Mouse (Mus musculus) layer of hippocampus, postnatal 10 days (tissue): ENCODE results near the gene Tiam2. TPM values are rescaled to one million over a fixed set of nuclear protein-coding genes. Genes with fewer than 3 reads are reported as not detected.

Experiments used
- DNase-seq, 2 experiments: peaks; one replicate each; pipeline ENCODE4 v3.0.0; 2021; ENCODE audit warnings: low spot score in 2 of 2
- total RNA-seq, 2 experiments: library from RNA; stranded (reverse); gene quantifications; 2 replicates each; pipeline ENCODE4 v1.2.3; 2021

Gene Tiam2
- total RNA-seq, 2 experiments from 2014 or later, result 24.2 to 29.0 TPM

DNA sequence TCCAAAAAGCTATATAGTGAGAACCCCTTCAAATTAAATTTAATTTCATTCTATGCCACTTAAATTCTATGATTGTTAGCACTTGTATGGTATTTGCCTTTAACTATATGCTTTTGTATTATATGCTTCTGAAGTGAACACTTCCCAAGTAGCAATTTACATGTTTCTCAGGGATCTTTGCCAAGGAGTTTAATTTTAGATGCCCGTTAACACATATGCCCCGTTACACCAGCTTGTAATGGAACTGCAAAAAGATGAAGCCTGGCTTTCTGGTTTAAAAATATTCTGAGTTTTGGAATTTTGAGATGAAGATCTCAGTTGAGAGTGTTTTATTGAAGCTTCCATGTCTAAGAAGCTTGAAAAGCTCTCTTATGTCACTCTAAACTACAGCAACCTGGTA, 67.6 kb downstream of the Tiam2 start:
- no peak for DNase-seq

DNA sequence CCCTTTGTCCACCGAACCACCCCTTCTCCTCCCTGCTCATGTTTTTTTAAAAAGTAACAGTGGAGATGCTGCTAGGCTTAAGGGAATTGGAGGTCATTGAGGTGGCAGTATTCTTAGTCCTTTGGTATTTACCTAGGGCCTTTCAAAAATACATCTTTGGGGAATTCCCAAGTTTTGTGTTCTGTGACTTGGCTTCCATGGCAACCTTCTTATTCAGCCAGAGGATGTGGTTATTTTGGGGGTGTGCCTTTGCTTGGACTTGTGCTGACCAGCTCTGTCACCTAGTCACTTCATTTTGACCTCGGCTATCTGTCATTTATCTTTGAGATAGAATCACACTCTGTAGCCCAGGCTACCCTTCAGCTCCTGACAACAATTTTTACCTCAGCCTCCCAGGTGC, 68.6 kb downstream of the Tiam2 start:
- no peak for DNase-seq

DNA sequence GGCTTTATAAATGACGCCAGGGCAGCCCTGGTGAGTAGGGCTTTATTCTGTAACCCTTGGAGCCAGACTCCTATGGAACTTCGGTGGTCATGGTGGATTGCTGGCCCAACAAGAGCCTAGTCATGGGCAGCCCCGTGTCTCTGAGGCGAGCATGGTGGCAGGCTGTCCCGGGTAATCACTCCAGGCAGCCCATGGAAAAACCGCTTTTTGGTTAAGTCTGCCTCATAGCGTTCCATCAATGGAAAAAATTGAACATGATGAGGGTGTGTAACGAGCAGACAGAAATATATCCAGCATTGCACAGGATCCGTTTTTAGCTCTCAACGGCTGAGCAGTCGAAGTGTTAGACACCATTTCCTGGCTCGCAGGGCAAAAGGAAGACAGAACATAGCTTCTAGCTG, 70.5 kb downstream of the Tiam2 start:
- DNase-seq, result no peak

DNA sequence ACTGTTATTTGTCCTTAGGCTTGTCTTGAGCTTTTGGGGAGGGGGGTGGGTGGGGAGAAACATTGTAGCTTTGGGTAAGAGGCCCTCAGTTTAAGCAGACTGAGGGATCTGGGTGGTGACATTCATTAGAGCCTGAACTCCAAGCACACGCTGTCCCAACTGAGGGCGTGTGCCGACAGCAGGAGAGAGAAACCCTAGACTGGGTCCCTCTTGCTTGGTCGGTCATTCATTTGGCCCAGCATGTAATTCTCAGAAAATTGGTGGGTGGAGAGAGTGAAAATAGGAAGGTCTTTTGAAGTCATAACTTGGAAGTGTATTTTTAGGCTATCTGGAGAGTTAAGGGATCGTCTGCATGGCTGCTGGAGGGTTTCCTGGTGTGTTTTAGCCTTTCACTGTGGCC, 71.5 kb downstream of the Tiam2 start:
- no peak for DNase-seq

DNA sequence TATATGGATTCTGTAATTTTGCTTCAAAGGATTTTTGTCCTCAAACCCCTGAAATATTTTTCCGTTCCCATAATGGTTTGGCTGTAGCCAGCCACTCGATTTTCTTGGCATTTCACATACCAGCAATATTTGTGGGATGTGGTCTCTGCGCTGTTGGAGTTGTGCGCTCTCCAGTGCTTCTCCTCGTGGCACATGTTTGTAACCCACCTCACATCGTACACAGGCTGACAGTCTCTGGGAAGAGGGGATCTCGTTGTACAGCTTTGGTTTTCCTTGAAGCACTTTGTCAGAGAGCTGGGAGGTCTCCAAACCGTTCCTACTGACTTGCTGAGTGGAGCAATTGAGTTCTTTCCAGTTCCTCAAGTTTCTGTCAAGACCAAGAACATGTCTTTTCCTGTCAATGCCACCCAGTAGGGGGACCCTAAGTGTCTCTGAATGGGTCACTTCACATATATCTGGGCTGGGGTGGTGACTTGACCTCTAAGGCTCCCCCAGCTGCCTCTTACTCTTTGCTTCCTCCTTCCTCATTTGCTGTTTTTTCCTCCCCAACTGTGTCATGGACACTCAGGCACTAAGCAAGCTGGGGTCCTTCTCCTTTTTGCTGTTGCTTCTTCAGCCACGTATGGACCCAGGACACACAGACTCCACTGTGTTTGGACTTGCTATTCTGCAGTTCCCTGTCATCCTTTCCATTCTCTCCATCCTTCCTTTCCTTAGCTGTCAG, 79.1 kb downstream of the Tiam2 start:
- no peak for DNase-seq

DNA sequence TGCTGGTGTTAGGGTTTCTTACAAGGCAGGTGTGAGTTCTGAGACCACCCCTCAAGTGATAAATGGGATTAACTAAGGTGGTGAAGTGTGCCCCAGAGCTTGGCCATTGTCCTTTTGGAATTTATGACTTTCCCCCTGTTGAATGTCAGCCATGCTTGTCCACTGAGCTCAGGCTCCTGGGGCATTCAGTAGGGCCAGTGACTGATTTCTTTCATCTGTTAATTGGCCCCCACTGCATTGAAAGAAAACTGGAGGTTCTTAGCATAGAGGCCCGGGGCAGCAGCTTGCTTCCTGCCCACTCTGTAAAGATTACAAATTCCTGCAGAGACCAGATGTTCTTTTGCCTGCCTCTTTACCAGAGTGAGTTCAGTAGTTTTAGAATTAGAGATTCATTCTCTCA, 80.7 kb downstream of the Tiam2 start:
- no peak for DNase-seq

DNA sequence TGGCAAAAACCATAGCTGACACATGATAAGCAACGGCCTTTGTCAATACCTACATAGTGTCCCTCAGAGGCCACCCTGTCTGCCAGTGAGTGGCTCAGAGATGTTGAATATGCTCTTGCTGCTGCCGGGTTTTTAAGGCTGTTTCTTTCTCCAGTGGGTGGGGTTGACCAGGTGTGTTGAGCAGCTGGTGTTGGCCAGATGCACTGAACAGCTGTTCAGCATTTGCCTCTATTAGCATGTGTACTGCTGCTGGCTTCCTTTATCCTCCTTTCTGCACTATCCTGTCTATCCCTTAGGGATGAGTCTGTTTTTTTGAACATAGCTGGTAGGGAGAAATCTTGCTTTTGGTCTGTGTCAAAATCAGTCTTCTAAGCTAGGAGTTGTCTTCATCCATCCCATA, 83.9 kb downstream of the Tiam2 start:
- DNase-seq, result no peak

DNA sequence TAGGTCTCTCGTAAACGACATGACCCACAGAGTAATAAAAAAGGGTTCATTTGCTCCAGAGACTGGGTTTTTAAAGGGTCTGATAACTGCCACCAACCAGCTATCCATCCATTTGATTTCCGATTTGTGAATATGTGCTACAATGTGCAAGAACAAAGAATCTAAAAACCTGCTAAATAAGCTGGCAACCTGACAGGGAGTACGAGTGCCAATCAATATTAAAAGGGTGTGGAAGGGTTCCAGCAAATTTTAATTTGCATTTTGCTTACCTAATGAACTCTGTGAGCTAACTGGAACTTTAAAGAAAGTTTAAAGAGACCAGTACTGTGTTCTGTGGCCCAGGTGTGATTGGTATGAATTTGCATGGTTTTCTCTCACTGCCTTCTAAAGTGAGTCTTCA, 86.4 kb downstream of the Tiam2 start:
- DNase-seq, result no peak

DNA sequence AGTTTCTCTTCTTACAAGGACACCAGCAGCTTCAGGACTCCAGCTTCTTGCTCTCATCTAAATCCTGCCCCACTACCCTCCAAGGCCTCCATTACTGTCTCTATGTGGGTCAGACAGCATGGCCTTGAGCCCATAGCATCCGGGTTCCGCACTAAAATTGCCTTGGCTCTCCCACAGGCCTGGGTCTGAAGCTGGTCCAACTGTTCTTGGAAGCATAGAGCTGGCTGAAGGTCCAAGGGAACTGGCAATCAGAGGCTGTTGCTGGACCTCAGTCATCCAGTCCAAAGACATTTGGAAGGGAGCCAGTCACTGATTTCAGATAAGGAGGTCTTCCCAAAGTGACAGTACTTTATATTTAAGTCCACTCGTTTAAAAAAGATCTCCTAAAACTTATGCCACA, 89.2 kb downstream of the Tiam2 start:
- DNase-seq, result peak; percentile 57 to 71

DNA sequence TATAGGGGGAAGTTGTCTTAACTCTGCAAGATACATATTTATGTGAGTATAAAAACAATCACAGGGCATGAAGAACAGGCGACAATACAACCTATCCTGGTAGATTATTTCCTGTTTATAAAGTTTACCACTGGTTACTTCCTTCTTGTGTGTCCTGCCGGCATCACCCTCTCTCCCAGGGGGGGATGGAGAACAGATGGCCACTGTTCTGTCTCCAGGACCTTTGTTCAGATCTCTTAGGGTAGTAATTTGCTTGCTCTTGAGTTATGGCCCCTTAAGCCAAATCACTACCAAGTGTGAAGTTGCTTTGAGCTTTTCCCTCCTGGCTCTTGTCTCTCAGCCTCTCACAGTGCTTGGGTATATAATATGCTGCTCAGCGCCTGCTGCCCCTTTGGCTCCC, 90.0 kb downstream of the Tiam2 start:
- no peak for DNase-seq

DNA sequence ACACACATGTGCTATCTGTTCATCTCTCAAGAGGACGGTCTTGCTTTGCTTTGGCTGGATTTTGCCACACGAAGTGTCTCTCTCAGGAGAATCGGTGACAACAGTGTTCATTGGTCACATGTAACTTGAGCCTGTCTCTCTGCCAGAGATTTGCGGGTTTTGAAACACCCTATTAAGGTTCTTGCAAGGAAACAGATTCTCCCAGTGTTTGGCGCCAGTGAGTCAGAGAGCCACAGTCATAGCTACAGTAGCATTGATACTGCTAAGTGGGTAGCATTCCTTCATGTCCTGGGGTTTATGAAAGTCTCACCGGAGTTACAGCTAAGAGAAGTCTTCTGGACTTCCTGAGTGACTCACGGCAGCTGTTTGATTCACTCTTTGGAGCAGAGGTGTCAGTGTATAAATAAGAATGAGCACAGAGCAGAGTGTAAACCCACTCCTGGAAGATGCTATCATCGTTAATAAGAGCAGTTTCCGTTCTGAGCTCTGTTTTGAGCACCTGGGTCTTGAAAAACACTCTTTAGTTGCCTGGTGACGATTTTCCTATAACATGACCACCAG, 93.1 kb downstream of the Tiam2 start:
- no peak for DNase-seq

DNA sequence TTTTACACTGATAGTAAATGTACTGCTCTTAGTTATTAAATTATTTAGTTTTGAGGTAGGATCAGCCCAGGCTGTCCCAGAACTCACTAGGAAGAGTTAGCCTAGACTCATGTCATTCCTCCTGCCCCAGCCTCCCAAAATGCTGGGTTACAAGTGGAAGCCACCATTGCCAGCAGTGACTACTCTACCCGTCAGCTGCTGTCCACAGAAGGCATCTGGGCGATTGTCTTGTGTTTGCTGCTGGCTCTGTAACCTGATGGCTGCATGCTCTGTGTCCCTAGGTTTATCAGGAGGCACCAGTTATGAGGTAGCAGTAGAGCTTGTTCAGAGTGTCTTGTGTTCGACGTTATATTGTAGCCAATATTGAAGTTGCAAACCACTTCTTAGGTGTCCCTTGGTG, 93.8 kb downstream of the Tiam2 start:
- no peak for DNase-seq

DNA sequence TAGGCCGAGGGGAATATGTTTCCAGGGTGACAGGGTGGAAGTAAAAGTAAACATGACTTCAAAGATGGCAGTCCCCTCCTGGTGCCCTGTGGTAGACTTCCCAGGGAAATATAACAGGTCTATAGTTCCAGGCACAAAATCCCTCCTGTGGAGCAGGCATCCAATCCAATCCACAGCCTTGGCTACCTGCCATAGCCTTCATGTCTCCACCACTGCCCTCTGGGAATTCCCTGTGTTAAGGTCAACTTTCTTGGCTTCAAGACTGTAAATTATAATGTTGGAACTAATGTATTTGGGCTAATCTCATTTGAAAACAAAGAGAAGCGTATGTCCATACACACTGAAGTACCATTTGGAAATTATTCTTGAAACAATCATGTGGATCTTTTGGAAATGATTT, 97.0 kb downstream of the Tiam2 start:
- DNase-seq, result no peak

DNA sequence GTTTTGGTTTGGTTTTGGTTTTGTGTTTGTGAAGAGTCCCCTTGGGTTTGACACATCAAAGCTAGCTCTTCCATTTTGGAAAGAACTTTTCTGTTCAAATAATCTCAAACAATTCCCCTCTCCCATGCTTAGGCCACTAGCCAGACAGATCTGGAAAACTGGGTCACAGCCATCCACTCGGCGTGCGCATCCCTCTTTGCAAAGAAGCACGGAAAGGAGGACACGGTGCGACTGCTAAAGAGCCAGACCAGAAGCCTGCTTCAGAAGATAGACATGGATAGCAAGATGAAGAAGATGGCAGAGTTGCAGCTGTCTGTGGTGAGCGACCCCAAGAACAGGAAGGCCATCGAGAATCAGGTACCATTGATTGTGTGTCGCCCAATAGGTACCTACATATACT, 102.3 kb downstream of the Tiam2 start:
- DNase-seq, result no peak

DNA sequence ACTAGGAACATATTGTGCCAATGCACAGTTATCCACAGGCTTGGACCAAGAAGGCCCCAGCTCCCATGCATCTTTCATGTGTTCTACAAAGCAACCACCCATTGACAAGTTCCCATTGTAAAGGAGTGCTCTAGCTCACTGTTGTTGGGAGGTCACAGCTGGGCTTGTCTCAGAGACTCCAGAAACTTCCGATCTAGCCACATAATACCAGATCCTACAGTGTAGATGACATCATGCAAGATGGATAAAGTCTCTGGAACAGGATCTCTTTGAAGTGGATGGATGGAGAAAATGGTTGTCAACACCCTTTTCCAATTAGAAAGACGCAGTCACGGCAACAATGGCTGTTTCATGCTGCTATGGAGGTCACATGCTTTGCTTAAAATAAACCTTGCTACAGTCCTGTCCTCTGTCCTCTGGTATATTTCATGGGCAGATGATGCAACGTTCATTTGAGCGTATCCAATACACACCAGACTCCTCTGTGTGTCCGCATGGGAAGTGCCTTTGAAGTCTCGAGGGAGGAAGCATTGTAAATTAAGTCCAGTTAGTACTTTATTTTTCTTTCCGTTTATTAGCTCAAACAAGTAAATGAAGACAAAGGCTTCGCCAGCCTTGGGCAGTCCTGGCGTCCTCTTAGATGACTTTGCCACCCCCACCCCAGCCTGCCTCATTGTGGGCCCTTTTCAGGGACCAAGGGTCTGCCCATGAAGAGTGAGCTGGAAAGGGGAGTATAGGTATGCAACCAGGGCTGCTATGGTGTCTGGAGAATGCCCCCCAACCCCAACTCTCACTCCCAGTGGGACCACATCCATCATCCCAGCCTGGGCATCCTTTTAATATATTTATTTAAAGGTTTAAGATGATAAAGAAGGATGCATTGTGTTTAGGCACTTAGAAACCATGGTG, 106.5 kb downstream of the Tiam2 start:
- no peak for DNase-seq

DNA sequence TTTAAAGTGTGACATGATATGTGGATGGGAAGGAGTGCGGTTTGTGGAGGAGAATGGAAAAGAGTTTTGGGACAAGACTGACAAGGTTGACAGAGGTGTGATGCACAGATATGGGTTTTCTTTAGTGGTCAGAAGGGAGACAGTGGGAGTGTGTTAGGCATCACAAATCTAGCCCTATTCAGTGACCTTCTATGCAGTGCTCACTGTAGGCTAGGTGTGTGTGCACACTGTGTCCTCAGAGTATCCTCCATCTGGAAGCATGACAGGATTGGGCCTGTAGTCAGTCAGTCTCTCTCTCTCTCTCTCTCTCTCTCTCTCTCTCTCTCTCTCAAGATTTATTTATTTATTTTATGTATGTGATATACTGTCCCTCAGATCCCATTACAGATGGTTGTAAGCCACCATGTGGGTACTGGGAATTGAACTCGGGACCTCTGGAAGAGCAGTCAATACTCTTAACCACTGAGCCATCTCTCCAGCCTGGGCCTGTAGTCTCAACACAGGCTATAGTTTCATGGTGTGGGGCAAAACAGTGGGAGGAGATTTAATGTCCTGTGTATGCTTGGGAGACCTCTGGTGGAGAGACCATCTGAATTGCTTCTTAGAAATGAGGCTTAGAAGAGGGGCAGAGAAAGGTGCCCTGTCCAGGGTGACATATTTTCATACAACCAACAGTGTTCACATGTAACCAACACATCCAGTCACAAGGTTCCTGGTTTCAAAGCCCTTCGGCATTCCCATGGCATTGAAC, 107.3 kb downstream of the Tiam2 start:
- DNase-seq, result no peak

DNA sequence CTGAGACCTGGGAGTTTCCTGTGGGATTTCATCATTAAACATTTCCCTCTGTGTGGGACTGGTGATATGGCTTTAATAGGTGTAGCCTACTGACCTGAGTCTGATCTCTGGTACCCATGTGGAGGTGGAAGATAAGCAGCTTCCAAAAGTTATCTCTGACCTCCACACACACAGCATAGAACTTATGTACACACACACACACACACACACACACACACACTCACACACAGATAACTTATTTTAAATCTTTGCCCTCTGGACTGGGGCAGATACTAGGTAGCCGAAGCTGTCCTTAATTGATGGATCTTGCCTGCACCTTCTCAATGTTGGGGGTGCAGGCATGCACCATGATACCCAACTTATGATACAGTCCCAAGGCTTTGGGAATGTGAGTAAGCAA, 108.9 kb downstream of the Tiam2 start:
- no peak for DNase-seq

DNA sequence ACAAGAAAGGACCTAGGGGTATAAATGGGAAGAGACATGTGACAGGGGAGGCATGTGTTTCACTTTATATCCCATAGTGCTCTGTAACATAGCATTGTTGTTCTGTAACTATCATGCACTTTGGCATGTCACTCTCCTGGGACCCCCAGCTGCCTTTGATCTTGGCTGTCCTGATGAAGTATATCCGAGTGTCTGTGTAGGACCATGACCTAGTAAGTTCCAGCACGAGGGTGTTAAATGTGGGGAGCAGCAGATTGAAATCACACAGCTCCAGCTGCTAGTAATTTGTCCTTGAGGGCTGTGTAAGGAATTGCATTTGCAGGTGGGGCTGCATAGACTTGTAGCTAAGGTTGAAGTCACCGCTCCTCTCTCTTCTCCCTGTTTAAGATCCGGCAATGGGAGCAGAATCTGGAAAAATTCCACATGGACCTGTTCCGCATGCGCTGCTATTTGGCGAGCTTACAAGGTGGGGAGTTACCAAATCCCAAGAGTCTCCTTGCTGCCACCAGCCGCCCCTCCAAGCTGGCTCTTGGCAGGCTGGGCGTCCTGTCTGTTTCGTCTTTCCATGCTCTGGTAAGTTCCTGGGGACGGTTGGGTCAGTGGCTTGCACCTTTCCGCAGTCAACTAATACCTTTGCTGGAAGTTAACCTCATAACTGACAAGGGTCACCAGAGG, 110.6 kb downstream of the Tiam2 start:
- DNase-seq, result no peak

DNA sequence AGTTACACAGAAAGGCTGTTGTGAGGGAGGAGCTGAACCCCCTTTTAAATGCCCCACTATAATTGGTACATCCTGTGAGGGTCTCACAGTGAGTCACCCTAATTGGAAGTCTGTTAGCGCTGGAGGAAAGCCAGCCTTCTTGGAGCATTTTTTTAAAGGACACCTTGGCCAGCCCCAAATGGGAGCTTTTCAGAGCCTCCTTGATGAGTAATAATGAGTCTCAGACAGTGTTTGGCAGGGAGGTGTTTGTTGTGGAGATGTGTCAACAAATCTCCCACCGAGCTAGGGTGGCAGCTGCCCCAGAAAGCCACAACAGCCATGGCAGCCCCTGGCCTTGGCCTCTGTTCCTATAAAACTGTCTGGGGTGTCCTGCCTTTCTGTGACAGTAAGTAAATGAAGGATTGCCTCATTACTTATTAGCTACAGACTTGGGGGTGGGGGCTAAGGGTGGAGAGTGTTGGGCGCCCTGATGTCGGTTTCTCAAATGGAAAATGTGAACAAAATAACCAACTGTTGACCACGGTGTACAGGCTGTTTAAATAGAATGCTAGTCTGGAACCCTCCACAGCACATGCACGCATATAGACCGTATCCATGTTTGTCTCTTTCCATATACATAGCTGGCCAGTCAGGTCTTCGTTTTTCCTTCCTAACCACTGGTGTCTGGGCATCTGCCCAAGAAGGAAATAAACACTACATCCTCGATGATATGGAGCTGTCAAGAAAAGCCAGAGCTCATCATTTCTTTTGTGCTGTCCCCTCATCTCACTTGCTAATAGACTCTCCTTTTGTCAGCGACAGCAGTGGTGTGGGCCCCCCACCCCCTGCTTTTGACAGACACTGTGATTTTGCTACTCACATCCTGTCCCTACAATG, 116.4 kb downstream of the Tiam2 start:
- peak; percentile 39 to 65 for DNase-seq
